Comparison of ENCODE assay signal across 13 mouse cellular contexts in genomic region chr12:7250324-7250723, GRCm38 (mm10).
"Had no signal": no experiment of that assay in that cellular context is flagged by ENCODE, and none has a peak within 500 bp of the region (broad histone marks: within the 10 kb centered on the region; RNA-seq: fewer than 3 reads in every experiment).

No protein-coding gene starts in this region.

- H3K4me3 ChIP-seq: layer of hippocampus, adult 2 months; limb, embryonic 12.5 days; liver, embryonic 13.5 days; lung, embryonic 15.5 days; myocyte; neural tube, embryonic 12.5 days had no signal

- H3K9ac ChIP-seq: limb, embryonic 12.5 days; liver, embryonic 13.5 days; liver, postnatal 0 days; lung, embryonic 15.5 days; neural tube, embryonic 12.5 days had no signal

- H3K9me3 ChIP-seq: limb, embryonic 12.5 days; liver, embryonic 13.5 days; lung, embryonic 15.5 days; neural tube, embryonic 12.5 days had no signal

- H3K4me1 ChIP-seq: limb, embryonic 12.5 days; liver, embryonic 13.5 days; lung, embryonic 15.5 days; neural tube, embryonic 12.5 days had no signal

- DNase-seq: kidney, adult 8-10 months; kidney, postnatal 36 days; liver; liver, embryonic 13.5 days; liver, postnatal 0 days; right cerebral cortex, postnatal 14 days; thymus, postnatal 4 days had no signal

- ATAC-seq: liver, postnatal 0 days had no signal

- H3K36me3 ChIP-seq: limb, embryonic 12.5 days; liver, embryonic 13.5 days; lung, embryonic 15.5 days; neural tube, embryonic 12.5 days had no signal

- H3K27me3 ChIP-seq: limb, embryonic 12.5 days; liver, embryonic 13.5 days; lung, embryonic 15.5 days; neural tube, embryonic 12.5 days had no signal

- H3K4me2 ChIP-seq: limb, embryonic 12.5 days; liver, embryonic 13.5 days; lung, embryonic 15.5 days; neural tube, embryonic 12.5 days had no signal

- H3K27ac ChIP-seq: kidney, postnatal 0 days; layer of hippocampus, adult 2 months; limb, embryonic 12.5 days; liver, embryonic 13.5 days; lung, embryonic 15.5 days; neural tube, embryonic 12.5 days had no signal
